Mouse (Mus musculus) telencephalon, adult 2 months (tissue): ENCODE measurements around the gene Homer1.

Experiments
- DNase-seq: peaks from one replicate; pipeline ENCODE4 v3.0.0-alpha.2; 2011; ENCODE audit warnings: low read depth, low spot score

Homer1 gene

GRCm38 (mm10) chr13:93340555-93341278 is 41.3 kb downstream of the Homer1 start:
- DNase-seq, result no peak

GRCm38 (mm10) chr13:93342641-93343040 is 43.2 kb downstream of the Homer1 start:
- no peak for DNase-seq

GRCm38 (mm10) chr13:93344395-93344794 is 45.0 kb downstream of the Homer1 start:
- DNase-seq, result no peak

DNA sequence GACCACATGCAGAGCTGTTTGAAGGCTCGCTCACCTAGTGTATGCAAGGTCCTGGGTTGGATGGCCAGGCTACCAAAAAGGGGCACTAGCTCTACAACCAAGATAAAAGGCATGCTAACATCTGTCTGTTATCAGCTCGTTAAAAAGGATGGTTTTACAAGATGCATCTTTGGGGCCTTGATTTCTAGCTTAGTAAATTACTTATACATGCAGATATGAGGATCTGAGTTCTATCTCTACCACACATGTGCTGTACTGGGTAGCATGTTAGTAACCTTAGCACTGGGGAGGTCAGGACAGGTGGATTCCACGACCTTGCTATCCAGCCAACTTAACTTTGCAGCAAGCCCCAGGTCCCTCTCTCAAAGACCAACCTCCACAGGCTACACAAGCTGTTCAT is 46.4 kb downstream of the Homer1 start:
- DNase-seq, result no peak

- no peak for DNase-seq
Observed at GRCm38 (mm10) chr13:93352030-93352429, 52.6 kb downstream of the Homer1 start.

DNA sequence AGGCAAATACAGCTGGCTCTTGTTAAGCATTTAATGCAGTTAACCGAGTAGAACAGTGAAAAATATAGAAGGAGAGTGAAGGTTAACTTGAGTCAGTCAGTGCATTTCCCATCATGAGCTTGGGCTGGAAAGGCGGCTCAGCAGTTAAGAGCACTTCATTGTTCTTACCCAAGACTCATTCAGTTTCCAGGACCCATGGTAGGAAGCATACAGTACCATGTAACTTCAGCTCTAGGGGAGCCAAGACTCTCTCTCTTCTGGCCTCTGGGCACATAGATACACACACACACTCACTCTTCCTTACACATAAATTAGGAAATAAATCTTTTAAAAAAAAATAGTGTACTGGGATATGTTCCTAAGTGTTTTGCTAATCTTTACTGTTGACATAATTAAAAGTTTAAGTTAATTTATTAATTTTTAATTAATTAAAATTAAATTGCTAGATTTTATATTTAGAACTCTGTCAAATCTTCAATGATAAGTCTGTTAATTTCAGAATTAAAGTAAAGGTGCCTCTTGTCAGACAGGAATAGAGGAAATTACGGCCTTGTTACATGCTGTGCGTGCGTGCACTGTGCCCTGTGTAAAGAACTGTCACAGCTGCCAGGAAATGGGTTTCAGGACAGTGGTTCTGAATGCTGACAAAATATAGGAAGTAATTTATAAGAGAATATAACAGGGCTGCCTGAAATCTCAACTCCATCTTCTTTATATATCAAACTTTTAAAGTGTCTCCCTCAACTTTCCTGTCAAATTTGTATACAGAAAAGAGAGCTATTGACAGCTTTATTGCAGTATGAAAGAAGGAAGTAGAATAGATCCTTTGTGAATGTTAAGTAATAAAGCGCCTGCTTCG is 55.2 kb downstream of the Homer1 start:
- DNase-seq, result no peak

GRCm38 (mm10) chr13:93355279-93355587 is 55.8 kb downstream of the Homer1 start:
- DNase-seq, result no peak

GRCm38 (mm10) chr13:93358522-93358921 is 59.1 kb downstream of the Homer1 start:
- DNase-seq, result no peak

GRCm38 (mm10) chr13:93367555-93367954 is 68.1 kb downstream of the Homer1 start:
- no peak for DNase-seq

GRCm38 (mm10) chr13:93368812-93369584 is 69.6 kb downstream of the Homer1 start:
- peak; percentile 36 for DNase-seq

DNA sequence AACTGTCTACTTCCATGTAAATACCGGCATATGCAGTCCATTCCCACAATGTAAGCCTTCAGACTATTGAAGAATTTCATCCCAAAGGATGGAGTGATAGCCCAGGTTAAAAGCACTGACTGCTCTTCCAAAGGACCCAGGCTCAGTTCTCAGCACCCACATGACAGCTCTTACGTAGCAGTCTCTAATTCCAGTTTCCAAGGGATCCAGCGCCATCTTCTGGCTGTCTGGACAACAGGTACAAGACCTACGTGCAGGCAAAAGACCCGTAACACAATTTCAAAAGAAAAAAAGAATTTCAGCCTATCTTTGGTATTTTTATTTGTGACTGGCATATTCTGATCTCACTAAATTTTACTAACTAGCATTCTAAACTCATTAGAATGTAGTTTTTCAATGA is 75.0 kb downstream of the Homer1 start:
- DNase-seq, result no peak

DNA sequence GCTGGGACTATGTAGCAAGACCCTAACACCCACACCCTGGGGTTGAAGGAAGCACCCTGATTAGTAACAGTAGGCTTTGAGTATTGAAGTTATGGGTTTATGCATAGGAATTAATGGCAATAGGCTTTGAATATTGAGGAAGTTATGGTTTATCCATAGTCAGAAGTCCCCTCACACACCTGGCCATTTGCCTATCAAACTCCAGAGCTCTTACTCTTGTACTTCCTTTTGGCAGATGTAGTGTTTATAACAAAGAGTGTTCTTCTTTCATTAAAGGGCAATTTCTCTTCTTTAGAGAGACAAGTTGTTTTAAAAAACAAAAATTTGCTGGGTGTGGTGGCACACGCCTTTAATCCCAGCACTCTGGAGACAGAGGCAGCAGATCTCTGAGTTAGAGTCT is 79.1 kb downstream of the Homer1 start:
- DNase-seq, result no peak

DNA sequence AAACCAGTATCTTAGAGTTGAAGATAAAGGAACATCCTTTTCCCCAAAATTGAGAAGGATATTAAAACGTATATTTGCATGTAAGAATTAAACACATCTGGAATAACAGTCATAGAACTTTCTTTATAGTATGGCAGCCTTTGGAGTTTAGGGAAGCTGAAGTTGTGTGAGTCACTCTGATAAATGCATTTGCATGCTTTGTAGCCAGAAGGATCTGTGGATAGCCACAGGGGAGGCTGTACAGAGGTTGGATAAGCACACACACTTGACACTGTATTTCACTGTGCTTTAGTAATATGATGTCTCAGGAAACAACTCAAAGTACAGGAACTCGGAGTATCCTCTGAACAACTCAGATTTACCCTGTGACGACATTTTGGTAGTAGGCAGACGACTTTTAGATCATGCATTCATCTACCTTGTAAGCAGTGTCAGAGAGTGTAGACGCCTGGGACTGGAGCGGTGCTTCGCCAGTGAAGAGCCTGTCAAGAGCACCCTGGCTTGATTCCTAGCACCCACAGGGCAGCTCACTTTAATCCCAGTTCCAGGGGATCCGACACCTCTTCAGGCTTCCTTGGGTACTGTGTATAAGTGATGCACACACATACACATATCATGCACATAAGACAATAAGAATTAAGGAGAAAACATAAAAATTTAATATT is 81.1 kb downstream of the Homer1 start:
- no peak for DNase-seq

DNA sequence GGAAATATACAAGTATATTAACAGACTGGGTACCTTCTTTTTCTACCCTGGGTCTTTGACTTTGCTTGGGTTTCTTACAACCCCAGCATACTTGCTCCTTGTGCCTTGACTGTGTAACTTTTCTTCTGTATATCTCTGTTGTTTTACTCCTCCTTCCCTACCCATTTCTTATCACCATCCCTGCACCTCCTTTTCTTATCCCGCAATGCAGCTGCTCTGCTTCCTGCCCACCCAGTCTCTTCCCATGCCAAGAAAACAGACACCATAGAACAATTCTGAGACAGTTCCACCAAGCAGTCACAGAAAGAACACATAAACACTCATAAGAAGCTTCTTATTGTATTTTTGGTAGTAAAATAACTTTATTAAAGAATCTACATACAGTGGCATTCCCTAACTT is 81.9 kb downstream of the Homer1 start:
- DNase-seq, result no peak

DNA sequence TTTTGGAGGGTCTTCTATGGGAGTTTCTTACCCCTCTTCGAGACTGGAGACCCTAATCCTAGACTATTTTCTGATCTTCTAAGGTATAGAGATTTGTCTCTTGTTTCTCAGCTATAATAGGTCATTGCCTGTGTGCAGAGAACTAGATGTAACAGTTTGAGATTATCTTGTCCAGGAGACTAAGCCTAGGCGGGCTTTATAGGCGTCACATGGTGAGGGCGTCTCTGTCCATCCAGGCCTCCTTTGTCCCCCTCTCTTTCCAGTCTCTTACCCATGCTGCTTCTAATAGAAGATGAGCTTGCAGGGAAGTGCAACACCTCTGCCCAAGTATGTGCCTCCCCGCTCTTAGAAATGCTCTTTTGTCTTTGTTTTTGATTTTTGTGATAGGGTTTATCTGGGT is 83.7 kb downstream of the Homer1 start:
- DNase-seq, result no peak

- no peak for DNase-seq
Observed at GRCm38 (mm10) chr13:93383620-93384019, 84.2 kb downstream of the Homer1 start.

DNA sequence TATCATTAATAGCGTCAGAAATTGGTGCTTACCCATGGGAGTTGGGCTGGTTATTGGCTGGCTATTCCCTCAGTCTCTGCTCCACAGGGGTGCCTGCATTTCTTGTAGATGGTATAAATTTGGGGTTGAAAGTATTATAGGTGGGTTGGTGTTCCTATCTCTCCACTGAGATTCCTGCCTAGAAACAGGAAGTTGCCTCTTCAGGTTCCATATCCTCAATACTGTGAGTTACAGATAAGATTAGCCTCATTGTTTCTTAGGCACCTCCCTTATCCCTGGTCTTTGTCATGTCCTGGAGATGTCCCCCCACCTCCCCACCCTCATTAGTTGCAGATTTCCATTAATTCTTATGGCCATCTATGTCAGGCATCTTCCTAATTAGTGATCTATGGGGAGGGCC is 85.0 kb downstream of the Homer1 start:
- DNase-seq, result no peak

- no peak for DNase-seq
Observed at GRCm38 (mm10) chr13:93385147-93385546, 85.7 kb downstream of the Homer1 start.

DNA sequence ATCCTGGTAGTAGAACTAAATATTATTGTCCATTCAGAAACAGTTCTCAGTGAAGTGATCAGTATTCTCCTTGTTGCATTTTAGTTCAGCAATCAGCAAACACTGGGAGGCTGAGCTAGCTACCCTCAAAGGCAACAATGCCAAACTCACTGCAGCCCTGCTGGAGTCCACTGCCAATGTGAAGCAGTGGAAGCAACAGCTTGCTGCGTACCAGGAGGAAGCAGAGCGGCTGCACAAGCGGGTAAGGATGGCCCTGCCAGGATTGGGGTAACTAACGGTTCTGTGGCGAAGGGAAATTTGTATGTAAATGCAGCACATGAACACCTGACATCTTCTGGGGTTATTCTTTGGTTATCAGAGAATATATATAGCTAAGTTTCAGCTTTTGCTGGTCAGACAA is 88.0 kb downstream of the Homer1 start:
- no peak for DNase-seq

GRCm38 (mm10) chr13:93388594-93389241 is 89.3 kb downstream of the Homer1 start:
- DNase-seq, result no peak

DNA sequence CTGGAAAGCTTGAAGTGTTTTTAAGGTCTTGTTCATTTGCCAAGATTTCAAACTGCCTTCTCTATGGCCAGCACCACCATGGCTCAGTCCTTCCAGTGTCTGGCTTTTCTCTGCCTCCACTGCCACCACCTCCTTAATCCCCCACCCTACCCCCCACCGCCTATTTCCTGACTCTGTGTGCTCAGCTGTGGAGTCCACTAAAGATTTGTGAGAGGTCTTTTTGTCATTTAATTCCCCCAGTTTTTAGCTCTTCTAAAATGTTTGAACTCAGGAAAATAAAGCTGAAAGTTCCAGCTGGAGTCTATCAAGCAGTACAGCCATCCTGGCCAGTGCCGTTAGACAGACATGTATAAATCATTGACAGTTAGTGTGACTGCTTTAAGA is 89.8 kb downstream of the Homer1 start:
- DNase-seq, result no peak
